Mouse (Mus musculus): ENCODE results near the gene Asxl1. TPM values are rescaled to one million over a fixed set of nuclear protein-coding genes. Genes with fewer than 3 reads are reported as not detected.

Gene Asxl1
- total and polyA plus RNA-seq, 3 experiments, result 15.2 to 35.5 TPM; not detected in 1

- TF ChIP-seq RAD21 (IDR thresholded peaks at IDR 0.05; ENCODE audit: low read depth, low read length) (no peak), MEF2A (IDR thresholded peaks at IDR 0.05; ENCODE audit: extremely low read depth, insufficient replicate concordance, low read depth, low read length, poor library complexity, severe bottlenecking) (peak; percentile 93), MYC (IDR thresholded peaks at IDR 0.05; ENCODE audit: low read depth, low read length) (peak; percentile 70; the same call in 1 of the 2 replicates)
These were observed 2.6 kb downstream of the Asxl1 start (continued) for GRCm38 (mm10) chr2:153348100-153348831.

GRCm38 (mm10) chr2:153350552-153351181 lies 5.0 kb downstream of the Asxl1 start:
- peaks cover 14 to 16% of the 10 kb centered on the region in 2 experiments for H3K4me1 ChIP-seq (ENCODE audit: control insufficient read depth in 1 of 2, insufficient read depth in 2 of 2, low read length in 2 of 2)
- TF ChIP-seq NRF1 (IDR thresholded peaks at IDR 0.05; ENCODE audit: insufficient read depth, low read depth, low read length, poor library complexity, severe bottlenecking) (no peak), CHD2 (IDR thresholded peaks at IDR 0.05; ENCODE audit: low read length) (no peak), ZMIZ1 (IDR thresholded peaks at IDR 0.05; ENCODE audit: low read depth, low read length) (no peak), UBTF (IDR thresholded peaks at IDR 0.05; ENCODE audit: borderline replicate concordance, insufficient read depth, low read depth, low read length) (no peak), E2F4 (IDR thresholded peaks at IDR 0.05; ENCODE audit: borderline replicate concordance, low read depth, low read length) (no peak), SMC3 (IDR thresholded peaks at IDR 0.05; ENCODE audit: low read depth, low read length) (no peak; the same call in 1 of the 2 replicates), MEF2A (IDR thresholded peaks at IDR 0.05; ENCODE audit: extremely low read depth, insufficient replicate concordance, low read depth, low read length, poor library complexity, severe bottlenecking) (no peak), ZNF384 (IDR thresholded peaks at IDR 0.05; ENCODE audit: low read depth, low read length) (no peak), MAZ (IDR thresholded peaks at IDR 0.05; ENCODE audit: low read depth, low read length) (no peak), MAFK (IDR thresholded peaks at IDR 0.05; ENCODE audit: borderline replicate concordance, low read depth, low read length) (no peak), HCFC1 (IDR thresholded peaks at IDR 0.05; ENCODE audit: low read depth, low read length) (0 out of 2 replicates have a peak, but pooled peaks have one; percentile 31), RAD21 (IDR thresholded peaks at IDR 0.05; ENCODE audit: low read depth, low read length) (no peak), JUND (IDR thresholded peaks at IDR 0.05; ENCODE audit: low read depth, low read length) (peak; percentile 89), MAX (IDR thresholded peaks at IDR 0.05; ENCODE audit: low read length) (no peak), ETS1 (IDR thresholded peaks at IDR 0.05; ENCODE audit: low read depth, low read length) (peak; percentile 96), ZC3H11A (IDR thresholded peaks at IDR 0.05; ENCODE audit: low read depth, low read length) (no peak), MYB (IDR thresholded peaks at IDR 0.05; ENCODE audit: low read depth, low read length) (peak; percentile 62; the same call in 1 of the 2 replicates), USF1 (IDR thresholded peaks at IDR 0.05; ENCODE audit: low read depth, low read length) (no peak), KAT2A (conservative IDR thresholded peaks at IDR 0.05; ENCODE audit: low read depth, low read length) (no peak), POLR2AphosphoS5 (IDR thresholded peaks at IDR 0.05; ENCODE audit: borderline replicate concordance, low read depth, low read length) (no peak), BHLHE40 (IDR thresholded peaks at IDR 0.05; ENCODE audit: borderline replicate concordance, low read depth, low read length) (peak; percentile 39; the same call in 1 of the 2 replicates), CHD1 (IDR thresholded peaks at IDR 0.05; ENCODE audit: low read depth, low read length) (0 out of 2 replicates have a peak, but pooled peaks have one; percentile 36), NELFE (IDR thresholded peaks at IDR 0.05; ENCODE audit: low read depth, low read length) (no peak), POLR2A (IDR thresholded peaks at IDR 0.05; ENCODE audit: control insufficient read depth in 1 of 2, insufficient read depth in 1 of 2, low read depth in 1 of 2, low read length in 2 of 2, poor library complexity in 1 of 2) (peak in 1 of 2 experiments; percentile 50; a peak in 2 of 4 replicates), GABPA (IDR thresholded peaks at IDR 0.05; ENCODE audit: low read depth, low read length) (no peak), TCF12 (IDR thresholded peaks at IDR 0.05; ENCODE audit: low read depth, low read length) (peak; percentile 39), RCOR1 (IDR thresholded peaks at IDR 0.05; ENCODE audit: low read depth, low read length) (no peak), TBP (IDR thresholded peaks at IDR 0.05; ENCODE audit: low read depth, low read length) (peak; percentile 80), EP300 (IDR thresholded peaks at IDR 0.05; ENCODE audit: low read depth in 1 of 2, low read length in 2 of 2) (peak; percentile 74 to 80; a peak in 3 of 4 replicates), ZKSCAN1 (IDR thresholded peaks at IDR 0.05; ENCODE audit: low read depth, low read length) (no peak), CTCF (IDR thresholded peaks at IDR 0.05 in 2 of 3, conservative IDR thresholded peaks at IDR 0.05 in 1 of 3; ENCODE audit: control insufficient read depth in 1 of 3, insufficient read depth in 1 of 3, low read depth in 2 of 3, low read length in 3 of 3, poor library complexity in 1 of 3, severe bottlenecking in 1 of 3) (no peak)

More at GRCm38 (mm10) chr2:153350552-153351181, 5.0 kb downstream of the Asxl1 start:
- Histone ChIP-seq H3K79me2 (ENCODE audit: control insufficient read depth, insufficient read depth, low read length, poor library complexity) (peaks cover 43% of the 10 kb centered on the region), H3K9ac (ENCODE audit: control insufficient read depth, low read depth, low read length, poor library complexity, severe bottlenecking) (peak overlapping the region; percentile 21), H3K4me3 (ENCODE audit: control insufficient read depth in 1 of 2, insufficient read depth in 1 of 2, low read depth in 2 of 2, low read length in 2 of 2) (no peak overlapping the region), H3K27me3 (ENCODE audit: control insufficient read depth in 1 of 2, insufficient read depth in 2 of 2, low read length in 2 of 2) (no peaks in the 10 kb centered on the region), H3K9me3 (replicated peaks; ENCODE audit: insufficient read depth, low read length) (no peaks in the 10 kb centered on the region), H3K27ac (ENCODE audit: control insufficient read depth, low read depth, low read length) (peak overlapping the region; percentile 90), H3K36me3 (ENCODE audit: control insufficient read depth in 1 of 2, insufficient read depth in 2 of 2, low read length in 2 of 2) (peaks cover 15 to 31% of the 10 kb centered on the region in 2 experiments)
- peak; percentile 92 for DNase-seq (ENCODE audit: low read depth, low spot score)

All from MEL (cell line).